Mouse (Mus musculus): ENCODE measurements around the gene Htra2.

The Htra2 gene

DNA sequence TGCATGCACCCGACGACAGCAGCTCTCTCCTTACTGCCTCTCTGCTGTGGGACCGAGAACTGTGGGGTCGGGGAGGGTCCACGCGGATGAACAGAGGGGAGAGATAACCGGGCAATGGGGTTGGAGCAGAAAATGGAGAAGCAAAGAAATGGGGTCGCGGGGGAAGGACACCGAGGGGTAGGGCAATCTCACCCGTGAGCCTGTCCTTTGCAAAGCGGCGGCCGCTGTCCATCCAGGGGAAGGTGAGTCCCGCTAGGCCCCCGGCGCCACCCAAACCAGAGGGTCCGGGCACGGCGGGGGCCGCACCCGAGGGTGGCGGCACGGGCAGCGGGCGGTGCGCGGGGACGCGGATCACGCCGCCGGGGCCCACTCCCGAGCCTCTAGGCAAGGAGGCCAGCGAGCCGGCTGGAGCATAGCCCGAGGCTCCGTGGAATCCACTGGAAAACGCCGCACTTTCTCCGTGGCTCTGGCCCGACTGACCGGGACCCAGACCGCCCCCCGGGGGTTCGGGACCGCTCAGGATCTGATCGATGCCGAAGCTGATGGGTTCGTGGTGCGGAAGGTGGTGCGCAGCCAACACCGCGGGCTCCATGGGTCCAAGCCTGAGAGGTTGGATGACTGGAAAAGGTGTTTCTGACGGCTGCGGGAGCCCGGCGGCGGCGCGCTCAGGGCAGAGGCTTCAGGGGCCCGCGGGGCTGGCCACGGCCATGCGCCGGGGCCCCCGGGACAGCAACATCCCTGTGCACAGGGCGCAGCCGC lies 14.6 kb upstream of the Htra2 start:
- DNase-seq: no peak

- DNase-seq: peak; percentile 37
Observed at GRCm38 (mm10) chr6:83068706-83069487, 13.8 kb upstream of the Htra2 start.

- DNase-seq: no peak
Observed at GRCm38 (mm10) chr6:83068221-83068620, 13.1 kb upstream of the Htra2 start.

- DNase-seq: no peak
Observed at GRCm38 (mm10) chr6:83066441-83066840, 11.4 kb upstream of the Htra2 start.

DNA sequence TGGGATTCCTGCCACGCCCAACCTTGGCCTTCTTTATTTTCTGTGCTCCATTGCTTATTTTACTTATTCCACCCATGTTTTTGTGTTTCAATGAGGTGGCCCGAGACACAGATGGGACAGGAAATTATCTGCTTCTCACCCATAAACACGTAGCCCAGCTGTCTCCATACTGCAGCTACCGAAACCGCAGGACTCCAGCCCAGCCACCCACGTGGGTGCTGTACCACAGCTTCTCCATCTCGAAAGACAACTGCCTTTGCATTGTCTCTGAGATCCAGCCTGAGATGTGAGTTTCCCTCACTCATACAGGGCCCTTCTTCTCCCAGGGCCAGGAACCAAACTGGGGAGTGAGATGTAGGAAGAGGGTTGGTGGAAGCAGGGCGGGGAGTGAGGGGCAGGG lies 10.9 kb upstream of the Htra2 start:
- no peak for DNase-seq

- DNase-seq: no peak
Observed at GRCm38 (mm10) chr6:83058725-83059124, 3.7 kb upstream of the Htra2 start.

GRCm38 (mm10) chr6:83057790-83058189 lies 2.7 kb upstream of the Htra2 start, which contains the start of gene Dqx1:
Gene Dqx1, plus strand, starts transcription at chr6:83057844.
- DNase-seq: peak; percentile 76

GRCm38 (mm10) chr6:83054074-83054851 lies 810 bp downstream of the Htra2 start, which contains the start of gene Aup1:
Gene Aup1, plus strand, starts transcription at chr6:83054521.
- DNase-seq: peak; percentile 97

DNA sequence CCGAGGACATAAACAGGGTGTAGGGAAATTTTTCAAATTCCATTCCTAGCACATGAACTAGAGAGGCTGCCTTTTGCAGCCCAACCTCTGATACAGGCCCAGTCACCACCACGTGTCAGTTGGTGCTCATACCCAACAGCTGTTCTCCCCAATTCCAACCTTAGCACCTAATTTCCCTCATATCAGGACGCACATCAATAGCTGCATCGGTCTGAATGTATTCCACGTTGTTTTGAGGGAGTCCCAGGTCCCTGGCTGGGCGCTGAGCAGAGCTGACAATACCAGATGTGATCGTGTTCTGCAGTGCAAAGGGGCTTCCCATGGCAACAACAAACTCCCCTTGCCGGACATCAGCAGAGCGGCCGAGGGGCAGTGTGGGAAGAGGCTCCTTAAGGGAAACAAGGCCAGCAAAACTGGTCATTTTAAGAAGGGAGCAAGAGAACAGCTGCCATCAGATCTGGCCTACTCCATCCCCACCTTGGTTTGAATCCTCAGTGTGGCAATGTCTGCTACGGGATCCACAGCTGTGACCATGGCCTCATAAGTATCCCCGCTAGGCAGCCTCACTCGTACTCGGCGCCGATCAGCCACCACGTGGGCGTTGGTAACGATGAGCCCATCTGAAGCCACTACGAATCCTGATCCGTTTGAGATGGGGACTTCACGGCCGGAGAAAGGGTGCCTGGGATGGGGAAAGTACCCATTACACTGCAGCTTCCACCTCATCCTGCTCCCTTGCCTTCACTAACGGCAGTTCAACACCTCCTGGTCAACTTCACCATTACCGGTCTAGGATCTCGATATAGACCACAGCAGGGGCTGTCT lies 1.7 kb downstream of the Htra2 start:
- DNase-seq: peak; percentile 52

GRCm38 (mm10) chr6:83049367-83049766 lies 5.7 kb downstream of the Htra2 start:
- no peak for DNase-seq

- peak; percentile 47 for DNase-seq
Observed at GRCm38 (mm10) chr6:83044742-83045141, 10.3 kb downstream of the Htra2 start.

- no peak for DNase-seq
Observed at GRCm38 (mm10) chr6:83043993-83044392, 11.1 kb downstream of the Htra2 start.

GRCm38 (mm10) chr6:83043561-83043960 lies 11.5 kb downstream of the Htra2 start:
- no peak for DNase-seq

- DNase-seq: no peak
Observed at GRCm38 (mm10) chr6:83040601-83041000, 14.5 kb downstream of the Htra2 start.

DNA sequence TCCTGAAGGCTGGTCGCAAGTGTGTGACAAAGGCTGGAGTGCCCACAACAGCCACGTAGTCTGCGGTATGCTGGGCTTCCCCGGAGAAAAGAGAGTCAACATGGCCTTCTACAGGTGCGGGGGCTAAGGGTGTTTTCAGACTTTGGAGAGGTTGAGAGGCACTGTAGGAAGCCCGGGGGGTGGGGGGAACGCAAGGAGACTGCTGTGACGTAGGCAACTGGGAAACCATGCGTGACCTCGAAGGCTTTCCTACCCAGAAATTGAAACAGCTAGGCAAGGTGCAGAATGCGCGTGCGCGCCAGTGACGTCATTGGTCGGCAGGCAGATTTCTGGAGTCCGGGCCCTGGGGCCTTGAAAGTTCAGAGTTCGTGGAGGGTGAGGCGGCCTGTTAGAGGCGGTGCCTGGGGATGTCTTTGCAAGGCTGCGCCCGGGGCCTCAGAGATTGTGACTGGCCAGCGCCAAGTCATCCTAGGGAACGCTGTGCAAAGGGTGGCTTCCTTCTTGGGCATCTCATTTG lies 16.5 kb downstream of the Htra2 start:
- peak; percentile 93 for DNase-seq

GRCm38 (mm10) chr6:83037188-83037587 lies 17.9 kb downstream of the Htra2 start:
- no peak for DNase-seq

DNA sequence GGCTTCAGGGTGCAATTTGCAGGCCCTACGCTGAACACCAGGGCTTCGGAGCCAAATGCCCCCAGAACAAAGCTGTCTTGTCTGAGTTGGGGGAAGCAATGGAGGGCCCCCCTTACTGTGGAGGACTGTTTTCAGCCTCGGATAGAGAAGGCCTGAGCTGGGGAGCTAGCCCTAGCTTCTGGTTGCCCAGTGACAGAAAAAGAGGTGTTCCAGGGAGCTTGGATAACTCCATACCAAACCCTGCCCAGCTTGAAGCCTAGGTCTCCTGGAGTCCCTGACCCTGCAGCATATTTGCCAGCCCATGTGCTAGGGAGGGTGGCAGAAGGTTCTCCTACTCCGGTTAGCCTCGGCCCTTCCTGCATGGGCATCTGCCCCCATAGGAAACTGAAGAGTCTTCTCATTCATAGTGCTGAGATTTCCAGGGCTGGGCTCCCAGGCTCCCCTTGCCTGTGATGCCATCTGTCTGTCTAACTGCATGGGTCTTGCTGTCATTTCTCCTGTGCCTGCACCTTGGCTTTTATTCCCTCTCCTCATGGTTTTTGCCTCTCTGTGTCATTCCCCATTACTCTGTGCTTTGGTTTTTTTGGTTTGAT lies 20.5 kb downstream of the Htra2 start:
- no peak for DNase-seq

GRCm38 (mm10) chr6:83033249-83034185 lies 21.6 kb downstream of the Htra2 start, which contains the start of the genes Dok1 and Loxl3:
Gene Dok1, minus strand, starts transcription at chr6:83033471.
Gene Loxl3, plus strand, starts transcription at chr6:83034173.
- DNase-seq: peak; percentile 87

- peak; percentile 61 for DNase-seq
Observed at GRCm38 (mm10) chr6:83032769-83033191, 22.3 kb downstream of the Htra2 start.

GRCm38 (mm10) chr6:83031921-83032590 lies 23.0 kb downstream of the Htra2 start:
- no peak for DNase-seq

Data from kidney, postnatal 10 days (tissue).